Mouse (Mus musculus) erythroblast, embryonic 14.5 days (primary cell): ENCODE data around the gene Lpp. TPM values are rescaled to one million over a fixed set of nuclear protein-coding genes. Genes with fewer than 3 reads are reported as not detected.

Experiments used
- H3K27me3 ChIP-seq: 2 replicates; pipeline ENCODE4 v1.6.1; 2012; ENCODE audit warnings: inconsistent platforms; ENCODE audit not compliant: control insufficient read depth
- H3K36me3 ChIP-seq: 2 replicates; pipeline ENCODE4 v1.6.1; 2012; ENCODE audit warnings: mild to moderate bottlenecking, inconsistent platforms; ENCODE audit not compliant: control insufficient read depth
- H3K4me1 ChIP-seq: 2 replicates; pipeline ENCODE4 v1.6.1; 2012; ENCODE audit warnings: inconsistent platforms; ENCODE audit not compliant: control insufficient read depth
- H3K4me3 ChIP-seq: replicated peaks from 2 replicates; pipeline ENCODE3; 2012; ENCODE audit warnings: moderate library complexity, mild to moderate bottlenecking, inconsistent platforms
- H3K9me3 ChIP-seq: 2 replicates; pipeline ENCODE4 v1.6.1; 2012; ENCODE audit warnings: low read length, inconsistent platforms, mixed read lengths; ENCODE audit not compliant: control insufficient read depth
- GATA1 ChIP-seq: IDR thresholded peaks from 2 replicates; pipeline ENCODE4 v1.6.1; 2012; ENCODE audit warnings: low read length, inconsistent platforms, mixed read lengths
- TAL1 ChIP-seq: IDR thresholded peaks from 3 replicates; pipeline ENCODE4 v1.6.1; 2012; ENCODE audit warnings: low read length, inconsistent platforms, mixed read lengths
- polyA plus RNA-seq: library from polyadenylated mRNA; stranded (reverse); fragments of >175 nt; gene quantifications from 2 replicates; pipeline ENCODE4 v1.2.3, GENCODE M21; 2012

Lpp gene
- polyA plus RNA-seq, 1 experiment: not detected

DNA sequence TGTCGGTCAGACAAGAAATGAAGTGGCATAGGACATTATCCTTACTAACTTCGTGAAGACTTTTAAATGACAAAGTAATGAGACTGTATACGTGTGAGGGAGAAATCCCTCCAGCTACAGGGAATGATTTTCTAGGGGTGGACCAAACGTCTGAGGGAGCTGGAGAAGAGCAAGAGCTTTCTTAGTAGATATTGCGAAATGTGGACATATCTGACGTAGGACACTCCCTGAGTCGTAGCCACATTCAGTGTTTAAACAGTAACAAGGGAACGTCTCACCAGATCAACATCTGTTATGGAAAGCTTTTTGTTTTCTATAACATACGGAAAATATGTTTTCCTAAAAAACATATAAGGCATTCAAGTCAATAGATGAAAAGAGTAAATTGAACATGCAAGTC is 362.8 kb downstream of the Lpp start:
- Histone ChIP-seq H3K36me3 (no peaks in the 10 kb centered on the region), H3K4me1 (no peaks in the 10 kb centered on the region), H3K9me3 (no peaks in the 10 kb centered on the region), H3K27me3 (no peaks in the 10 kb centered on the region), H3K4me3 (no peak overlapping the region)
- TF ChIP-seq TAL1 (no peak), GATA1 (no peak)

DNA sequence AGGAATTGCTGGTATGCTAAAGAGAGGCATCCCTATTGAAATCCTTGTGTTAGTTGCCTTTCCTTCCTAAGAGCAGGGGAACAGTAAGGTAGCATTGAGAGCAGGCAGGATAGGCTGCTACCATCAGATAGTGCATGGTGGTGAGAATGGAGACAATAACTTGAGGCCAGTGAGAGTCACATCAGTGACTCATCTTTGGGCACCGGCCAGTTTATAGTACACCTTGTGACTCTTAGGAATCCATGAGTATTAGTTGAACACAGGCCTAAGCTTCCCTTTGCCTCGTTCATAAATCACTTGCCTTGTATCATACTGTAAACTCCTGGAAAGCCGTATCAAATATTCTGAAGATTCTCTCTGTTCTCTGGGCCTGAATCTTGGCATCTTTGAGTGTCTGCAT is 372.7 kb downstream of the Lpp start:
- Histone ChIP-seq H3K27me3 (no peaks in the 10 kb centered on the region), H3K36me3 (no peaks in the 10 kb centered on the region; the same call in 1 of the 2 replicates), H3K9me3 (no peaks in the 10 kb centered on the region), H3K4me3 (no peak overlapping the region), H3K4me1 (no peaks in the 10 kb centered on the region)
- TF ChIP-seq TAL1 (no peak), GATA1 (no peak)

DNA sequence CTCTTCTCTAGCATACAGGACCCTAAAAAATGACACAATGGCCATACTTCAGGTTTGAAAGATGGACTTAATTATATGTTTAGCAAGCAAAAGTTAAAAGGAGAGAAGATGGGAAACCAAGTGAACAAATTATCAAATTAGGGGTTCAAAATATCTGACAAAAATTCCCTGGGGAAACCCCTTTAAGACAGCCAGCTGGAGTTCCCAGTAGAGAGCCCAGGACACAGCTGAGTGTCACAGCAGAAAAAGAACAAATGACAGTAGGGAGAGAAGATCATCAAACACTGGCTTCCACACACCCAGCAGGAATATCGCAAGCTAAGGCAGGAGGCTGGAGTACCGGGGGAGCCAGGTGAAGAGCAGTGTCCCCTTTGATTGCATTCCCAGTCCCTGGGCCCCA is 373.3 kb downstream of the Lpp start:
- Histone ChIP-seq H3K4me3 (no peak overlapping the region), H3K36me3 (no peaks in the 10 kb centered on the region; the same call in 1 of the 2 replicates), H3K4me1 (no peaks in the 10 kb centered on the region), H3K9me3 (no peaks in the 10 kb centered on the region), H3K27me3 (no peaks in the 10 kb centered on the region)
- TF ChIP-seq GATA1 (no peak), TAL1 (no peak)

DNA sequence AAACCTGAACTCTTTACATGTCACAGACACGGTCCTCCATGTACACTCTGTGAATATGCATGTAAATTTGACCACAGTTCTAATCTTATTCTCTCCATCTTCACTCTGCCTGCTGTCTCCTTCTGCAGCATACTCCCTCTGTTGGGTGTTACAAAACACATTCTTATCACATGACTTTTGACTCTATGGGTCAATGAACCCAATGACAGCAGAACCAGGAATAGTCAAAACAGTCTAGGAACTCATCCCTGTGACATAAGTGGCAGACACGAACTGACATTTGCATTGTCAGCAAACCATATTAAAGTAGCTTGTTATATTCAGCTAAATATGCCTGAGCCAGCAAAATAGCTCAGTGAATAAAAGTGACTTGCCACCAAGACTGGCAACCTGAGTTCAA is 383.7 kb downstream of the Lpp start:
- H3K4me3 ChIP-seq: no peak overlapping the region
- H3K27me3 ChIP-seq: no peaks in the 10 kb centered on the region
- no peak for TF ChIP-seq TAL1
- TF ChIP-seq GATA1: no peak
- no peaks in the 10 kb centered on the region for H3K36me3 ChIP-seq
- no peaks in the 10 kb centered on the region for H3K9me3 ChIP-seq
- H3K4me1 ChIP-seq: no peaks in the 10 kb centered on the region

DNA sequence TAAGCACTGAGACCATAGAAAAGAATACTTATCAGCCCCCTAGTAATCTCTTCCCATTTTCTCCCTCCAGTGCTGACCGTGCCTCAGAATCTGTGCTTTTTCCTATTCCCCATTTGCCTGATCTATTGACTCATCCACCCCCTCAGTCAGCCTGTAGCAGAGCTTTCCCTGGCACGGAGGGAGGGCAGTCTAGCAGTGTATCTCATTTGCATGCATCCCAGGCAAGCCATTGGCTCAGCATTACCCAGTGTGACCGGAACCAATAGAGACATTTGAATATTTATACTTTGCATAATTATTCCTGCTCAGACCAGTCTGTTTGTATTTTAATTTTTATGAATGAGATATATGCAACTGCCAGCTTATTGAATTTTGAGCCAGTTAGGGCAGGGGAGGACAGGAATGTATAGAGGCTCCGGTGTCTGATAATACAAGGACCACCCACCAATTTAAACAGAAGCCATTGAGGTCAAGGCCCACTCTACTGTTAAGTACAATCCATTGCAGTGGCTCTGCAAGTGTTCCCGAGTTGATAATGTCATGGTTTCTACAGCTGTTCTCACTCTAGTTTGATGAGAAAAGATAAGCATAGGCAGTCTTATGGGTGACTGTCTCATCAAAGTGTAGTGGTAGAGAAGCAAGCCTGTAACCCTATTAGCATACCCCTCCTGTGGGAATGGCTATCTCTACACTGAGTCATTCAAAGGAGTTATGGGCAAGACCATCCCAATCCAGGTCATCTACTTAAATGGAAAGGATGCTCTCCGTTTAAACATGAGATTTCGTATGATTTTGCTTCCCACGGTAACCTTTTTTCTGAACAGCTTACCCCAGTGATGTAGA is 385.3 kb downstream of the Lpp start:
- Histone ChIP-seq H3K4me1 (no peaks in the 10 kb centered on the region), H3K36me3 (no peaks in the 10 kb centered on the region), H3K9me3 (no peaks in the 10 kb centered on the region), H3K4me3 (no peak overlapping the region), H3K27me3 (no peaks in the 10 kb centered on the region)
- TF ChIP-seq GATA1 (no peak), TAL1 (no peak)

DNA sequence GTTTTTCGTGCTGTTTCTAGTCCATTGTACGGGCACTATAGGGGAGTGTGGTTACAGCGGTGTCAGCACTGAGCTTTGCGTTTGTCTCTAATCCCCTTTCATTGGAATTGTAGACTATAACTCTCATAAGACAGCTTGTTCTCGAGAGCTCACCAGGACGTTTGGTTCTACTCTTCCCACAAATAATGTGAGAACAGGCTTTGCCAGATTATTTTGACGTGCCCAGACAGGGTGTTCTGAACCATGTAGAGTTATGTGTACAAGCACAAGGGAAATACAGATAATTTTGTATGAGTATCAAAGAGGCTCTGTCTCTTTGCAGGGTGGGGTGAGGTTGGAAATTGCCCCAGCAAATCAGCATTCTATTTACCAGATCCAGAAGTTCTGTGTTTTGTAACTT is 387.2 kb downstream of the Lpp start:
- Histone ChIP-seq H3K36me3 (no peaks in the 10 kb centered on the region), H3K4me1 (no peaks in the 10 kb centered on the region), H3K27me3 (no peaks in the 10 kb centered on the region), H3K9me3 (no peaks in the 10 kb centered on the region), H3K4me3 (no peak overlapping the region)
- TF ChIP-seq GATA1 (no peak), TAL1 (no peak)

DNA sequence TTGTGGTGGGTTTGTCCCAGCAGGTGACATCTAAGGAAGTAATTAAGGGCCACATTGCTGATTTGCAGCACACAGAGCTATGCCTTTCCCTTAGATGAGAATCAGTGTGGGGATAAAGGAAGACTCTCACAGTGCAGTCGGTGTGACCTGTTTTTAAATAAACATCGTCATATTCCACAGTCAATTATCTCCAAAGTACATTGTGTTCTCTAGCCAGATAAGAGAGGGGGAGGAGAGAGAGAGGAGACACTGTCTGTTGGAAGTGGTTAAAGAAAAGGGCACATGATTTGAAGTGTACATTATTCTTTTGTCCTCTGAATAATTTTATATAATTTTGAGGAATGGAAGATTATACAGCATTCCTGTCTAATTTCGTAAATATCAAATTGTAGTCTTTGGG is 388.6 kb downstream of the Lpp start:
- Histone ChIP-seq H3K4me1 (no peaks in the 10 kb centered on the region), H3K9me3 (no peaks in the 10 kb centered on the region), H3K4me3 (no peak overlapping the region), H3K27me3 (no peaks in the 10 kb centered on the region), H3K36me3 (no peaks in the 10 kb centered on the region)
- TF ChIP-seq GATA1: no peak
- no peak for TF ChIP-seq TAL1

DNA sequence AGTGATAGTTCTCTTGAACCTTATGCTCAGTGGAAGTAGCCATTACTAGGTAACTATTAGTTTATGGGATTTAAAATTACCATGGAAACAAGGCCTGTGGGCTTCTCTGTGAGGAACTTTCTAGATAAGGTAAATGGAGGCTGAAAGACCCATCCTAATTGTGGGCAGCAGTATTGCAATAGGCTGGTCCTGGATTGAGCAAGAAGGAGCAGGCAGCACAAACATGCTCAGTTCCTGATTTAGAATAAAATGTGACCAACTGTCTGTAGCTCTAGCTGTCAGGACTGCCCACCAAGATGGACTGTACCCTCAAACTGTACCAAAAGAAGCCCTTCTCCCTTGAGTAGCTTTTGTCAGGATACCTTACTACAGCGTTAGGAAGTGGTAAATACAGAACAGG is 392.3 kb downstream of the Lpp start:
- TF ChIP-seq GATA1 (no peak), TAL1 (no peak)
- Histone ChIP-seq H3K27me3 (no peaks in the 10 kb centered on the region), H3K9me3 (no peaks in the 10 kb centered on the region)

DNA sequence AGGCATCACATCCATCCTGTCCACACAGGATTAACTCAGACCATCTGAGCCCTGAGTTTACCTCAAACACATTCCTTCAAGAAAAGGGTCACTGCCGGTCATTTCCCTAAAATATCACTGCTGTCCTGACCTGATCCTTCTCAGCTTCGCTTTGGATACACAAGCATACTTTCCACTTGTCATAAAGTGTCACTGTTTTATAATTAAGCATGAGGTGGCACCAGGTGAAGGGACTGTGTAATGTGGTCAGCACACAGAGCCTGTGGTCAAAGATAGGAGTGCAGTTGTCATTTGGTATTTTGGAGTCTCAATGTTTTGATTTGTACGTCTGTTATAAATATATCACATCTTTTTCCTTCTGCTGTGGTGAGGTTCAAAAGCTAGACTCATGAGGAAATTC is 395.7 kb downstream of the Lpp start:
- Histone ChIP-seq H3K9me3 (no peaks in the 10 kb centered on the region), H3K4me1 (no peaks in the 10 kb centered on the region), H3K36me3 (no peaks in the 10 kb centered on the region), H3K27me3 (no peaks in the 10 kb centered on the region), H3K4me3 (no peak overlapping the region)
- no peak for TF ChIP-seq TAL1
- no peak for TF ChIP-seq GATA1

More for the DNA sequence above, 392.3 kb downstream of the Lpp start:
- Histone ChIP-seq H3K36me3 (no peaks in the 10 kb centered on the region), H3K4me1 (no peaks in the 10 kb centered on the region), H3K4me3 (no peak overlapping the region)
